Mouse (Mus musculus) NIH3T3 (cell line): ENCODE measurements around the gene Nr1h3.

Source experiments
- DNase-seq: peaks from one replicate; pipeline ENCODE4 v3.0.0-alpha.2; 2012; ENCODE audit warnings: low read depth

The Nr1h3 gene

GRCm38 (mm10) chr2:91186208-91186607 is 16.4 kb downstream of the Nr1h3 start:
- no peak for DNase-seq

- peak; percentile 23 for DNase-seq
Measured at GRCm38 (mm10) chr2:91183711-91184405, 18.8 kb downstream of the Nr1h3 start, which contains the start of gene Madd. Madd (minus strand) TSS chr2:91183837.

- DNase-seq = peak; percentile 95
Measured at GRCm38 (mm10) chr2:91183148-91183513, 19.5 kb downstream of the Nr1h3 start.

- DNase-seq = peak; percentile 73
Measured at GRCm38 (mm10) chr2:91182405-91183147, 20.1 kb downstream of the Nr1h3 start.

- DNase-seq = no peak
Measured at GRCm38 (mm10) chr2:91182016-91182404, 20.6 kb downstream of the Nr1h3 start.

- no peak for DNase-seq
Measured at GRCm38 (mm10) chr2:91180706-91181105, 21.9 kb downstream of the Nr1h3 start.

GRCm38 (mm10) chr2:91179825-91180224 is 22.8 kb downstream of the Nr1h3 start:
- no peak for DNase-seq

- no peak for DNase-seq
Measured at GRCm38 (mm10) chr2:91176234-91176633, 26.4 kb downstream of the Nr1h3 start.

GRCm38 (mm10) chr2:91175490-91175889 is 27.1 kb downstream of the Nr1h3 start:
- DNase-seq = no peak

- DNase-seq = no peak
Measured at GRCm38 (mm10) chr2:91169587-91170322, 32.9 kb downstream of the Nr1h3 start.

GRCm38 (mm10) chr2:91167629-91168028 is 35.0 kb downstream of the Nr1h3 start:
- DNase-seq = no peak

GRCm38 (mm10) chr2:91164991-91165390 is 37.6 kb downstream of the Nr1h3 start:
- no peak for DNase-seq

GRCm38 (mm10) chr2:91163532-91163931 is 39.1 kb downstream of the Nr1h3 start:
- DNase-seq = no peak

GRCm38 (mm10) chr2:91162952-91163351 is 39.7 kb downstream of the Nr1h3 start:
- DNase-seq = no peak

GRCm38 (mm10) chr2:91160591-91160990 is 42.0 kb downstream of the Nr1h3 start:
- no peak for DNase-seq

GRCm38 (mm10) chr2:91157002-91157752 is 45.5 kb downstream of the Nr1h3 start:
- DNase-seq = peak; percentile 38

GRCm38 (mm10) chr2:91154091-91154490 is 48.5 kb downstream of the Nr1h3 start:
- no peak for DNase-seq

GRCm38 (mm10) chr2:91152885-91153377 is 49.7 kb downstream of the Nr1h3 start:
- DNase-seq = no peak

- no peak for DNase-seq
Measured at GRCm38 (mm10) chr2:91151331-91151730, 51.3 kb downstream of the Nr1h3 start.

GRCm38 (mm10) chr2:91148101-91148500 is 54.5 kb downstream of the Nr1h3 start:
- DNase-seq = no peak

GRCm38 (mm10) chr2:91143401-91143800 is 59.2 kb downstream of the Nr1h3 start:
- DNase-seq = no peak

GRCm38 (mm10) chr2:91142920-91143319 is 59.7 kb downstream of the Nr1h3 start:
- no peak for DNase-seq
